Mouse (Mus musculus) adrenal gland, adult 2 months (tissue): ENCODE measurements around the gene Gm49354. TPM values are rescaled to one million over a fixed set of nuclear protein-coding genes. Genes with fewer than 3 reads are reported as not detected.
"Not testable (repeated sequence)": the region's sequence is repeated elsewhere in the genome, so short reads cannot be mapped to it uniquely, and the experiment has no call there.

Experiments used
- DNase-seq: peaks from one replicate; pipeline ENCODE4 v3.0.0; 2021
- long read RNA-seq: library from polyadenylated mRNA; stranded (forward); transcript quantifications from one replicate; pipeline ENCODE4 v2.0.0, GENCODE M21; 2021
- polyA plus RNA-seq: library from polyadenylated mRNA; depleted of rRNA; stranded (reverse); fragments of >200 nt; gene quantifications from 2 replicates; pipeline ENCODE4 v1.2.3, GENCODE M21; 2012; rRNA removed
- total RNA-seq, 2 experiments: library from RNA; stranded (reverse); gene quantifications; 2 replicates each; pipeline ENCODE4 v1.2.3; 2021

Gm49354 gene
- total RNA-seq (not detected), polyA plus RNA-seq (not detected in 2 replicates)
- long read RNA-seq, result 0 reads

DNA sequence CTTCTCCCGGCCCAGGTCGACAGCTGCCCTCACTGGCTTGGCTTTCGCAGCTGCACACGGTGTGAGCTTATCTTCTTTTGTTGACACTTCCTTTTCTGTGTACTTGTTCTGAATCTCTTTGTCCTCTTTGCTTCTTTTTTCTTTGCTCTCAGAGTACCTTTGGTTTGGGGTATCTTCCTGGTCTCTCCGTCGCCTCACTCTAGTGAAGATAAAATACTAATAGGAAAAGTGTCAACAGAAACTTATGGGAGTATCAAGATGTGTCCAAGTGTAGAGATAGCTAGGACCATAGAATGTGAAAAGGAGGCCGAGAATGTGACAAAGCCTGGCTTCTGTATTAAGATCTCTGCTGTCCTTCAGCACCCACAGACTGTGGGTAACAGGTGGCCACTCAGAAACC, at the start of gene Gm49354:
Gene Gm49354 (minus strand): TSS at position 101 of the 400 bp plus-strand sequence.
- no peak for DNase-seq

DNA sequence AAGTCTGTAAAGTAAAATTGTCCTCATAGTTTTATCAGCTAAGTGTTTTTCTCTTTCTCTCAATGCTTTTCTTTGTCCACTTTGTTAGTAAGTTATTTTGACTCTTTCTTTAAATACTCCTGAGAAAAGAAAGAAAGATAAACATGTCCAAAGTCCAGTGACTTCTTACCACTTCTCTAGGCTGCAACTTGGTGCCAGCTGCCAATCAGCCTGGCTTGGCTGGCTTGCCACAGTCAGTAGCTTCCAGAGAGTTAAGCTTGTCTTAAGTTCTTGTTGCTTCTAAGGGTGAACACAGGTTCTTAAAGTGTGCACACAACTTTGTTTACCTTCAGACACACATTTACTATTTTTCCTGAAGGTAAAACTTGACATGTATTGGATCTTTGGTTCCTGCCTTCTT, 43.9 kb upstream of the Gm49354 start:
- DNase-seq, result no peak

DNA sequence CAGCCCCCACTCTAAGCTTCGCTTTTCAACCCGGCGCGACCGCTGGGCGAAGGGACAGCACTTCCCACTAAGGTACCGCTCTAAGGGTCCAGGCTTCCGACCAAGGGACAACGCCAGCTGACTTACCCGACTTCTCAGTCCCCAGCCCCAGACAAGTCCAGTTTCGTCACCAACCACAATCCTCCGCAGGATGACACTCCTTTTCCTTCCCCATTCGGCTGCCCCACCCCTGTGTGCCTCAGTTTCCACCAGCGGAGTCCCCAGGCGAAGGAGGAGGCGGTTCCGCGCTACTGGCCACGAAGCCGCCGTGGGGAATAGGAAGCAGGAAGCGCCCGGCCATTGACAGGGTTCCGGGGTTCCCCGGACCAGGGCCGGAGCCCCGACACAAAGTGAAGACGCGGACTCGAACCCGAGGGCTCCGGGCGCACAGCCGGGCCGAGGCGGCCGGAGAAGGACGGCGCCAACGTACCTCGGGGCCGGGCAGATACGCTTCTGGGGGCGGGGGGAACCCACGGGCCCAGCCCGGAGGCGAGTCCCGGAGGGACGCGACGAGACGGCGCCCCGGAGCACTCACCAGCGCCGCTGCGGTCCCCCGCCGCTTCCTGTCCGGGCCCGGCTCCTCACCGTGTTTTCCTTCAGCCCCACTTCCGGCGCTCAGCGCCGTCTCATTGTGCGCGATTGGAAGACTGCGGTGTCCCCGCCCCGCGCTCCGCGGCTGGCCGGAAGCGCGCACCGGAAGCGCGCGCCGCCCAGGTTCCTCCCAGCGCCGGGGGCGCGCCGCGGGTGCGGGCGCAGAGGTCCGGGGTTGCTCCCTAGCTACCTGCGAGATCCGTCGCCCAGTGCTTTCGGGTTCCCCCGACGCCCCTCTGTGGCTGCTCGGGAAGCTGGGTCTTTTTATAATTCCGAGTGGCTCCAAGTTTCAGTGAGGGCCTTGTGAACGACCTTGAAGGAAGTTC, 40.7 kb upstream of the Gm49354 start, which contains the start of gene Tut7:
Gene Tut7 (minus strand): TSS at position 641 of the 956 bp plus-strand sequence.
- DNase-seq, result peak; percentile 97

DNA sequence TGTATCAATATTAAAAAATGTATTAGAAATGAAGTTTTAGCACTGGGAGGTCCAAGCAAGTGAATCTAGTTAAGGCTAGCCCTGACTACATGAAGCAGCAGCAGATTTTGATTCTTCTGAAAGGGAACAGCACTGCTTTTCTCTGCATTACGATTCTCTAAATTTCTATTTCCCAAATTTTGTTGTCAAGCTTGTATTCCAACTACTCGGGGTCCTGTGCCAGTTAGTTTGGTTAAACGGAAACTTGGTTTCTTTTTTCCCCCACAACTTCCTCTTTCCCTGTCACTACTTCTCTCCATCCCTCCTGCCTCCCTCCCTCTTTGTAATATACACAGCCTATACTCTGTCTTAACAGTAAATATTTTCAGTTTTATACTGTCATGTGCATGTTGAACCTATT, 38.8 kb upstream of the Gm49354 start:
- DNase-seq, result no peak

DNA sequence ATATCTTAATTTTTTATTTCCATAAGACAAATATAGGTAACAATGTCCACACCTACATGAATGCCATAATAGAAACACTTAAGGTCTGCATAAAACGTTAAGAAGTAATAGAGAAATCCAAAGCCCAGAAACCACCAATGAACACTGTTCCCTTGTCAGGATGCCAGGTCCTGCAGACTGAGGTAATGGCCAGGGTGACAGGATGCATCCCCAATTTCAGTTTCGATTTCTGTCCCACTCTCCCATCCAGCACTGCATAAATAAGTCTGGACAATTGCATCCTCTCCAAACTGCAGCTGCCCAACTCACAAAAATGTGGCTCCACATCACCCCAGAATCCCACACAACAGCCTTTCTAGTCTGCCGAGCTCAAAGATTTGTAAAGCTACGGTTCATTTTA, 38.1 kb upstream of the Gm49354 start:
- DNase-seq, result peak; percentile 27

DNA sequence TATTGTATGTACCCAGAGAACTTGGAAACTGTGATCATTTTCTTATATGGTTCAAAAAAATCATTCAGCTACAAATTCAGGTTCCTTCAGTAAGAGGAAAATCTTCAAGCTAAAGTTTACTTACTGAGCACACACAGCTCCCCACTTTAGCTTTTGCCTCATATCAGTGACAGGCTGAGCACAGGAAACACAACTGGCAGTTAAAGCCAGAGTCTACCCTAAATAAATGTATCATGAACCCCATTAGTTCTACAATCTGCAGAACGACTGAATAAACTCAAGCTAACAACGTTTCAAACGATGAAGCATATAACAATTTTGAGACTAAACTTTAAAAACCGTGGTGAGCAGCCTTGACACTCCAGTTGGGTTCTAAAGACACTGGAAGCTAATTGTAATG, 35.3 kb upstream of the Gm49354 start:
- DNase-seq, result no peak

DNA sequence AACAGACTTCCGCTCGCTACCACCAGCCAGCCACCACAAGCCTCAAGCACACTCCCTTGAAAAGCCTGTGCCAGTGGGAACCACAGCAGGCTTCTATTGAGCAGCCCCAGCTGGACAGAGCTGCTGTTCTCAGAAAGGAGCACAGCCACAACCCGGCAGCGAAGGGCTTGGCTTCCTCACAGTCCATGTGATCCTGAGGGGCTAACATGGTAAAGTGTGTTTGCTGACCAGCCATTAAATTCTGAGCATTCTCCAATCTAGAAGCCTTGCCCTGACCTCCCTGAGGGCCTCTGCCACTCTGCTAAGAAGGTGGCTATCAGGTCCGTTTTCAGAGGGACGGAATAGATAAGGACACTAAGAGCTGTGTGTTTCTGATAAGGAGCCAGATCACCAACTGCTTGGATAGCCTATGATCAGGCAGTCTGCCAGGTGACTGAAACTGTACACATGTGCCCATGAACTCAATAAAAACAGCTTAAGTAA, 32.1 kb upstream of the Gm49354 start:
- no peak for DNase-seq

DNA sequence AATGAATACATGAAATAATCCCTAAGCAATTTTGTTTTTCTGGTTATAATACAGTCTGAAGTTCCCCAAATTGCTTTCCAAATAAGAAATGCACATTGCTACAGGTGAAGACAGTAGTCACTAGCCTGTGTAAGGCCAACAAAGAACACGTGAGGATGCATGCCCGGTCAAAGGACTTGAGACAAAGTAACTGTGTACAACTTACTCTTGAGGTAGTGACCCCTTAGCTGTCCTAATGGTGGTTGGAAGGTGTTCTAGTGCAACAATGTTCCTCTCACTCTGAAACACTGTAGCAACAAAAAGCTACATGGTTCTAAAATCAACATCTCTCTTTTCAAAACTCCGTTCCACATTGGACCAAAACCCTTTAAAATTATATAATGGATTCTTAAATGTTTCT, 29.5 kb upstream of the Gm49354 start:
- no peak for DNase-seq

DNA sequence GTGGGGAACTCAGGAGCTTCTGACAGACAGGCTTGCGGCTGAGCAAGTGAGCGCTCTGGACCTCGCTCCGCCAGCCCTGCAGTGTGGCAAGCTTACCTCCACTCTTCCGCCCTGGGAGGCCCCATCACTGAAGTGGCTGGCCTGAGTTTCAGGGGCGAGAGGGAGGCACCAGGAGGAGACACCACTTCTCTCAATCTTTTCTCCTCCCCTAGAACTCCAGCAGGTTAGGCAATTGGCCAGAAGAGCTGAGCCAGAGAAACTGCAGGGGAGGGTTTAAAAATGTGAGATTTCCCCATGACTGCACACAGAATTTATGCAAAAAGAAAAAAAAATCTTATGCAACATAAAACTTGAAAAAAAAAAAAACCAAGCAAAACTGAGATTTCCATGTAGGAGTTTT, 19.0 kb upstream of the Gm49354 start:
- DNase-seq, result no peak

DNA sequence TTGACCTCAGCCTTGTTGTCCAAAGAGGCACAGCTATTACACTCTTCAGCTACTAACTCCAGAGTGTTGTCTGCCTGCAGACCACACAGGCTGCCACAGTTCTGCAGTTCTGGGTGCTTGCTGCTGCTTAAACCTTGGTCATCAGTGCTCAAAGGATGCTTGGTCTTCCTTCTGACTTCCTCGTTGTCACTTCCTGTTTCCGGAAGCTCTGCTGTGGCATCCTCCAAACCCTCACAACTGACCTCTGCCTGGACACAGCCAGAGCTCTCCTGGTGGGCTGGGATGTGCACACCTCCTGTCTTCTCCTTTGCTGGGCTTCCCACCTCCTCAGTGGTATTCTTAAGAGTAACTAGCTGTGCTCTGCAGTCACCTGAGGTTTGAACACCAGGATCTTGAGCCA, 18.0 kb upstream of the Gm49354 start:
- no peak for DNase-seq

DNA sequence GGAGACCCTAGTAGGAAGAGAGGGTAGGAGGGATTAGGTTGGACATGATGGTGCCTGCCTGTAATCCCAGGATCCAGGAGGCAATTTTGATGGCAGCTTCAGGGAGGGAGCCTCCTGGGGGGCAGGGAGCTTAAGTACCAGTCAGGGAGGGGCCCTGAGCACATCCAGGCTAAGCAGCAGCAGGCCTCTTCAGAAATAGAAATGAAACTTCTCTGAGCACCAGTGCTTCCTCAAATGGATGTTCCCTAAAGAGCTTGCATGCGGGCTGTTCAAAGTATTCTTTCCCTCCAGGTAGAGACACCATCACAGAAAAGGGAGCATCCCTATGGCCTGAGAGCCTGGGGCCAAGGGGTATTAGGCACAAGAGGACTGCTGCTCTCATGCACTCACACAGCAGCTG, 16.3 kb upstream of the Gm49354 start:
- no peak for DNase-seq

DNA sequence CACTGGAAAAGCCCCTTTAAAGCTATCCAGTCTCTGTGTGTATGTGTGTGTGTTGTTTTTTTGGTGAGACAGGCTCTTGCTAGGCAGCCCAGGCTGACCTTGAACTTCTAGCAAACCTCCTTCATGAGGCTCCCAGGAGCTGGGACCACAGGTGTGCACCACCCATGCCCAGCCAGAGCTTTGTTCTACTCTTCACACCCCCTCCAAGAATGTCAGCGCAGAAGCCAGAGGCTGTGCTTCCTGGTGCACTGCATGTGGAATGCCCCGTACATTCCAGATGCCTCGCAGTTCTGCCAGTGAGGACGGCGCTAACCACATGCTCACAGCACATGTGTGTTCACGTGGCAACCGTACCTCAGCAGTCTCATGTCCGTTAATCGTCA, 14.4 kb upstream of the Gm49354 start:
- no peak for DNase-seq

DNA sequence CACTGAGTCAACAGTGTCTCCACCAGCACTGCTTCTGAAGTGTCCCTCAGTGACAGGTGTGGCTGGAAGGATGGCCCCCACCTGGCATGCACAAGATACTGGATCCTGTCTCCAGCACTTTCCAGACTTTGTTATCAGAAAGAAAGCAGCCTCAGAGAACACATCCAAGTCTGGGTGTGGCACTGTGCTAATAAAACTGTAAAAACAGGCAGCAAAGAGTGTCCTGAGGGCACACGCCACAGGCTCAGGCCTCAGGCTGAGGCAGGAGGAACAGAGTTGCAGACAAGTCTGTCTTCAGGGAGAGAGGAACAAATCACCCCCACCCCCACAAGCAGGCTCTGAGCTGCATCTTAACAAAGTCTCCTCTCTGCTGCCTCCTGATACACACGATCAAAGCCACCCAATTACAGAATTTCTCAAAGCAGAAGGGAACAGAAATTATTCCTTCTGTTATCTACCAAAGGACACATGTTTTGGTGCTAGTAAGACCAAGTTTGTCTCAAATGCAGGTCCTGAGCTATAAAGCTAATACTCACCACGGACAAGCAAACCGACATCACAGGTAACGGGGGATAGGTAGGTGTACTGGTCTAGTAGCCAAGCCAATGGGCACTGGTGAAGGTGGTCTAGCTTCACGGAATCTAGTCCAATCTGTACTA, 13.9 kb upstream of the Gm49354 start:
- no peak for DNase-seq

DNA sequence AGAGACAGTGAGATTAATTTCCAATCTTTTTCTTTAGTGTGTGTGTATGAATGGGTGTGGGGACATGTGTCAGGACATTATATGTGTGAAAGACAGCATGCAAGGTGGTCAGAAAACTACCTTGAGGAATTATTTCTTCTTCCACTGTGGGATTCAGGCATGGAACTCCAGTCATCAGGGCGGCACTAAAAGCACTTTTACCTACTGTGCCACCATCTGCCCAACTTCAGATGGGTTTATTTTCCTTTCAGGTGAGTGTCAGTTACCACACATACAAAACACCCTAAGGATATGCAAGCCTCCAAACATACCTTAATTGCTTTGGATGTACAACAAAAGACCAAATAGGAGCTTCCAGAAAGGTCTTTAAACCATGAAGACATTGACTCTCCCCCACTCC, 12.7 kb upstream of the Gm49354 start:
- DNase-seq, result no peak

DNA sequence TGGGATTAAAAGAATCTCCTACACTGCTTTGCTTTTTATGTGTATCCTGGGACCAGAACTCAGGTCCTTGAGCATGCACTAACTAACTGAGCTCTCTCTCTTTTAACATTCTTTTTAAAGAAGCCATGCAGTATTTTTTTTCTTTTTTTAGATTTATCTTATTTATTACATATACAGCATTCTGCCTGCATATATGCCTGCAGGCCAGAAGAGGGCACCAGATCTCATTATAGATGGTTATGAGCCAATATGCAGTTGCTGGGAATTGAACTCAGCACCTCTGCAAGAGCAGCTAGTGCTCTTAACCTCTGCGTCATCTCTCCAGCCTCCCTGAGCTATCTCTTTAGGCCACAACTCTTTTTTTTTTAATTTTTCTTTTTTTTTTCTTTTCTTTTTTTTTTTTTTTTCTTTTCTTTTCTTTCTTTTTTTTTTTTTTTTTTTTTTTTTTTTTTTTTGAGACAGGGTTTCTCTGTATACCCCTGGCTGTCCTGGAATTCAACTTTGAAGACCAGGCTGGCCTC, 2.2 kb downstream of the Gm49354 start:
- not testable (repeated sequence) for DNase-seq

DNA sequence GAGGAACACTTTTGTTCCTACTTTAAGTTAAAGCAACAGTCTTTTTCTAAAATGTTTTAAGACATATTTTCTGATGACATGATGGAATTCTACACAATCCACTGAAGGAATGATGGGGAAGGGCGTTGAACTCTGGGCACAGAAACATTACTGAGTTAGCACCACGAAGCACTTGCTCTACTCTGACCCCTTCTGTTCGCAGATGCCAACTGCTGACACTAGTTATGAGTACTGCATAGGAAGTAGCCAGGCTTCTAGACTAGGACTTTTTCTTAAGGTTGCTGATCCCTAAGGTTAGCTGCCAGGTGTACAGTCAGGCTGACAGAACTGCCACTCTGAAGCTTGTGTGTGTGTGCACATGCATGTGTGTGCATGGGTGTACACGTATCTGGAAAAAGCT, 2.8 kb downstream of the Gm49354 start:
- no peak for DNase-seq

DNA sequence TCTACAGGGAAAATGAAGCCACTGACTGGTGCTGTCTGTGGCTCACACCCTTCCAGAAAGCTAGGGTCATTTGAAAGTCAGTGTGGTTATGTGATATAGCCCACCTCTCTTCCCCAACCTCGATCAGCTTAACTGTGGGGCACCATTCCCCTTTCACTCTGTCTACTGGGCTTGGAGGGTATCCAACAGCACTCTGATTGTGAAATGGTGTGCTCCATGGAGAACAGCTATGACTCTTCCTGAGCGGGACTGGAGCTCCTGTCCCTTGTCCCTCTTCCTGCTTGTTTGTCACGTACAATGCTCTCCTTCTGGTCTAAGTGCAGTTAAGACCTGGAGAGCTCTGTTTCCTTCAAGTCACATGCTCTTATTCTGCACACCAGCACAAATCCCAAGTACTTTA, 6.9 kb downstream of the Gm49354 start:
- DNase-seq, result peak; percentile 19

DNA sequence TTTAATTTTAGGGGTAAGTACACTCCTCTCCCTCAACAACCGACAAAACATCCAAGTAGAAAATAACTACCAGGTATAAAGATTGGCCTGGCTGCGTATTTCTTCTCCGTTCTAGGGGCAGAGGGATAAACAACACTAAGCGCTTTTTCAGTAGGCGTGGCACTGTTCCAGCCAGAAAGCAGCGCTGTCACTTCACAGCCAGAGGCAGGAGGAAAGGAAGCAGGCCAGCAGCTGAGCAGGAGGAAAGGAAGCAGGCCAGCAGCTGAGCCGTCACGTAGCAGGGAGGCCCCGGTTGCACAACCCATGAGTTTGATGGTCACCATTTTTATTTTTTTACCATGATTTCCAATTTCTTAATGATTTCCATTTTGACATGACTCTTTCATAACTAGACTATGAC, 10.8 kb downstream of the Gm49354 start:
- peak; percentile 78 for DNase-seq

DNA sequence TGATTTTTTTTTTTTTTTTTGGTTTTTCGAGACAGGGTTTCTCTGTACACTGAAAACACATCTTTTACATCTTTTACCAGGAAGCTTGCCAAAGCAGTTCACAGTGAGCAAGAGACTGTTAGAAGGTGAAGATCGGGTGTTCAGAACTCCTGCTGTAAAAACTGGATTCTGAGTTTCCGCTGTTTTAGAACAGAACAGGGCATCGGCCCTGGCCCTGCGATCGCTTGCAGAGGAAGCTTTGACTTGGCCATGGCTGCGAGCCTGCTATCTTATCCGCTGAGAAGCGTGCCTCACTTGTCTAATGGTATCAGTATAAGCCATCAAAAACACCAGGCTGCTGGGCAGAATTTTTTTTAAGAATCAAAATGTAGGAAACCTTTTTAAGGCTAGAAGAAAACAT, 11.2 kb downstream of the Gm49354 start:
- DNase-seq, result peak; percentile 20

DNA sequence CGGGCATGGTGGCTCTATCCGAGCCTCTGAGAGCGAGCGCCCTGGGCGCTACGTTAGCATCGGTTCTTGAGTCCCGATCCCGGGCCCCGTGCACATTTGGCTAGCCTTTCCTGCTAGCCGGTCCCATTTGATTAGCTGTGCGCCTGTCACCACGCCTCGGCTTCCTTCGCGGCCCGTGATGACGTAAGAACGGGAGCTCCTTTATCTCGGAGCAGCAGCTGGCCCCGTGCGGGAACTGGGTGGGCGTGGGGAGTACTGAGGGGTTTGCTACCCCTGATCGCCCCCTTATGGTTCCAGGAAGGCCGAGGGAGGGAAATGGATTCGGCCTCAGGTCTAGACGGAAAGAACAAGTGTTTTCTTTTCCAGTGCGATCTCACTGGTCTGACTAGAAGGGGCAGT, 11.9 kb downstream of the Gm49354 start:
- peak; percentile 89 for DNase-seq

DNA sequence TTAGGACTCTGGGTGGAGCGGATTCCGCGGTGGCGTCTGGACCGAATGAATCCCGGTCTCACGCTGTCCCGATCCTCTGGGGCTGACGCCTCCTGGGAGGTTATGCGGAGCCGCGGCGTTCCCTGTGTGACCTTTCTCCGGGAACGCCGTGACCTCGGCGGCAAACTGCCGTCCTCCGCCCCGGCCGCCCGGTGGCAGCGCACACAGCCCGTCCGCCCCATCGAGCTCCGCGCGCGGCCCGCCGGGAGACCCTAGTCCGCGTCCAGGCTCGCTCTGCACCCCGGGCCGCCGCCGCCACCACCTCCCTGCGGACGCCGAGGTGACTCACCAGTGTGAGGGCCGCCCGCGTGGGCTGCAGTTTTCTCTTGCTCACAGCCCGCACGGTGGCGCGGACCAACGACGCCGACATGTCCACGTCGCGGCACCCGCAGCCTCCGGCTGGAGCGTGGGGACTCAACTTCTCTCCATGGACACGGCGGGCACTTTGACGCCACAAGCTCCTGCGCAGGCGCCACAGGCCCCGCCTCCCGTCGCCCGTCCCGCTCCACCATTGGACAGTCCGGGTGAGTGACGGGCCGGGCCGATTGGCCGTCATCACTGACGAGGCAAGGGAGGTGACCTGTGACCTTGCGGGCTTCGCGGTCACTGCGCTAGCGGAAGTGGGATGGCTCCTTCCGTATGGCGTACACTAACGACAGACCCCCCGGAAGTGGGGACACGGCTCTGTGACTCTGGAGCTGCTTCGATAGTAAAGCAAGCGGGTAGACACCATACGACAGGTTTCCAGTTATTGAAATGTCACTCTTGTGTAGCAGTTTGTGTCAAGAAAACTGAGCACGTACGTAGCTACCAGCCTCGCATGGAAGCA, 12.5 kb downstream of the Gm49354 start, which contains the start of gene Isca1:
Gene Isca1 (minus strand): TSS at position 515 of the 868 bp plus-strand sequence.
- DNase-seq, result peak; percentile 99

DNA sequence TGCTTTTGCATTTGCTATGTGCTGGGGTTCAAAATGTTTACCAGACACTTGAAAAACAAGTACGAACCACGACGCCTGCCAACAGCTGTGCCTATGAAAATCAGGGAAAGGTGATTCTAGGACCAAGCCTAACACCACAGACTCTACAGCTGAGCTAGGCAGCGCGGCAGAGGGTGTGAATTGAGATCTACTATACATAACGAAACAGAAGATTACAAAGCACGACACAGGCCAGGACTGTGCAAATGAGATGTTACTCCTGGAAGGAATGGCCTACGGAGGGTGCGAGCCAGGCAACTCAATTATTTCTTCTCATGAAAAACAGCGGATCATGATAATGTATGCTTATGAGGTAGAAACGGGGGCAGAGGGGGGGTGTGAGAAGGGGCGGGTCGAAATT, 13.5 kb downstream of the Gm49354 start:
- DNase-seq, result peak; percentile 15
